Mouse (Mus musculus) limb, embryonic 11.5 days (tissue): ENCODE measurements around the gene Wwc2. TPM values are rescaled to one million over a fixed set of nuclear protein-coding genes. Genes with fewer than 3 reads are reported as not detected.
"Not testable (repeated sequence)": the region's sequence is repeated elsewhere in the genome, so short reads cannot be mapped to it uniquely, and the experiment has no call there.

Source experiments
- ATAC-seq: fragments of 200-750 bp; cut with Nextera tagmentation; 2 replicates; pipeline ENCODE4 v1.8.0; 2017; ENCODE audit warnings: low read depth; ENCODE audit not compliant: insufficient number of reproducible peaks, low FRiP score, low TSS enrichment
- DNase-seq: peaks from one replicate; pipeline ENCODE4 v3.0.0-alpha.2; 2015; ENCODE audit warnings: low spot score
- H3K27ac ChIP-seq: fragments of 300-500 bp; sonication (generic); replicated peaks from 2 replicates; pipeline ENCODE4 v1.5.1; 2014; ENCODE audit warnings: low read depth, mild to moderate bottlenecking, low read length
- H3K27me3 ChIP-seq: fragments of 300-500 bp; sonication (generic); 2 replicates; pipeline ENCODE4 v1.6.1; 2014; ENCODE audit warnings: mild to moderate bottlenecking, low read length, mixed read lengths; ENCODE audit not compliant: control insufficient read depth, insufficient read depth
- H3K36me3 ChIP-seq: fragments of 300-500 bp; sonication (generic); 2 replicates; pipeline ENCODE4 v1.6.1; 2014; ENCODE audit warnings: mild to moderate bottlenecking, low read length, moderate library complexity, mixed read lengths; ENCODE audit not compliant: control insufficient read depth, insufficient read depth
- H3K4me1 ChIP-seq: fragments of 300-500 bp; sonication (generic); 2 replicates; pipeline ENCODE4 v1.6.1; 2014; ENCODE audit warnings: low read length, mixed read lengths; ENCODE audit not compliant: control insufficient read depth, insufficient read depth
- H3K4me2 ChIP-seq: fragments of 300-500 bp; sonication (generic); 2 replicates; pipeline ENCODE4 v1.6.1; 2014; ENCODE audit warnings: low read depth, mild to moderate bottlenecking, moderate library complexity; ENCODE audit not compliant: severe bottlenecking
- H3K4me3 ChIP-seq: fragments of 300-500 bp; sonication (generic); 2 replicates; pipeline ENCODE4 v1.5.1; 2014; ENCODE audit warnings: low read depth, low read length
- H3K9ac ChIP-seq: fragments of 300-500 bp; sonication (generic); 2 replicates; pipeline ENCODE4 v1.6.1; 2014; ENCODE audit warnings: mild to moderate bottlenecking, low read length
- H3K9me3 ChIP-seq: fragments of 300-500 bp; sonication (generic); 2 replicates; pipeline ENCODE4 v1.6.1; 2016; ENCODE audit warnings: low read length; ENCODE audit not compliant: control insufficient read depth
- WGBS: fragments of 180-500 bp; shearing (Covaris S2); extraction: QIAGEN DNeasy Blood & Tissue Kit; methylation state at CpG from one replicate; pipeline ENCODE4 v1.1.7; 2014; 5-methylcytosine and 5-hydroxymethylcytosine counted together
- polyA plus RNA-seq: library from polyadenylated mRNA; unstranded; fragments of >200 nt; fragmentation: Nextera tagmentation; extraction: Ambion mirVana; gene quantifications from 2 replicates; pipeline ENCODE4 v1.2.1, GENCODE M21; 2014

Gene Wwc2
- polyA plus RNA-seq, 1 experiment from 2014 or later: 11.6 TPM

DNA sequence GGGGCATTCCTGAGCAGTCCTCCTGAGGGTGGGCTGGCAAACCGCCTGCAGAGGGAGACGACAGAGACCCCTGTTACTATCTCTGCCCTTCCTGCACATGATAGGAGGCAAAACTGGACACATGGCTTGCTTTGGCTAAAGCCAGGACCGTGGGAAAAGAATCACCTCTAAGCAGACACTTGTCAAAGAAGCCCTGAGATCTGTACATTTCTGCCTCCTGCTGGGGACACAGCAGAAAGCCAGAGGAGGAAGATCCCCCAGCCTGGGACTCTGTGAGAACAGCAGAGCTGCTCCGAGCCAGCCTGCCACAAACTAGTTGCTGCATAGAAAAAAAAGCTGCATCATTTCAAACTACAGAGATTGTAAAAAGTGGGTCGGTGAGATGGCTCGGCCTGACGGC, 147.7 kb downstream of the Wwc2 start:
- no peak for DNase-seq
- H3K36me3 ChIP-seq: peaks cover 10% of the 10 kb centered on the region

DNA sequence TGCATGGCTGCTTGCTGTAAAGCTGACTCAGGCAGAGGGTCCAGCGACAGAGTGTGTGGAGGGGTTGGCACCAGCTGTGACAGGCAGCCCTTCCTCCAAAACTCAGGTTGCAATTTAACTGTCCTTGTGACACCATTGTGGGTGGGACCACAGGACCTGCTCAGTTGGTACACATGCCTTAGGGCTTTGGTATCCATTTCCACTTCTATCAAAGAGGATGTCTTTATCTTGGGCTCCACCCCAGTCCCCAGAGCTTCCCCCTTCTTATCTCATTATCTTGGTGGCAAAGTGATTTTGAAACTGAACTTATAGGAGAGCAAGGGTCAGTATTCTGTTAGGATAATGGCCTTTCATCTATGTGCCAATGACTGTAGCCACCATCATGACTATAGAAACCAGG, 156.8 kb downstream of the Wwc2 start:
- Histone ChIP-seq H3K4me2 (no peak overlapping the region), H3K9ac (no peak overlapping the region), H3K27ac (no peak overlapping the region; the same call in 1 of the 2 replicates), H3K4me3 (no peak overlapping the region), H3K4me1 (peaks cover 7% of the 10 kb centered on the region; the same call in 1 of the 2 replicates), H3K27me3 (no peaks in the 10 kb centered on the region), H3K36me3 (no peaks in the 10 kb centered on the region), H3K9me3 (no peaks in the 10 kb centered on the region)
- WGBS: 71% methylated on average over 1 of the region's 1 CpGs
- ATAC-seq (no peak), DNase-seq (no peak)

More for the DNA sequence above, 147.7 kb downstream of the Wwc2 start:
- Histone ChIP-seq H3K4me3 (no peak overlapping the region), H3K9me3 (no peaks in the 10 kb centered on the region), H3K4me1 (0 out of 2 replicates have a peak, but pooled peaks cover 4% of the 10 kb centered on the region), H3K4me2 (no peak overlapping the region), H3K27ac (no peak overlapping the region), H3K27me3 (no peaks in the 10 kb centered on the region), H3K9ac (no peak overlapping the region)
- WGBS: 82% methylated on average over 7 of the region's 7 CpGs
- ATAC-seq: no peak

DNA sequence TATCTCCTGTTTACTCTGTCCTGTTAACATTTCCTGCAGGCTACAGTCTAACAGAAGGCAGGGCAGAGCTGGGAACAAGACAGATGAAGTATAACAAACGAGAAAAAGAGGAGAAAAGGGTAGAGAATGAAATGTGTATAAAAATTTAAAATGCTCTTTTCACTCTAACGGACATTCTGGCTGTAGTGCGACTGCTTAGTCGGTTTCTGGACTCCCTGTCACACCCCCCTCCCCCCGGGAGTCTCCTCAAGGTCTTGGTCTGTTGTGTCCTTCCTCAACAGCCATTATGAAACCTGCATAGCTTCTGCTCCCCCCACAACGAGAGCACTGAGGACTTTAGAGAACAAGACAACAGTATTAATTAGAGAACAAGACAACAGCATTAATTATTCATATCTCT, 158.1 kb downstream of the Wwc2 start:
- no peaks in the 10 kb centered on the region for H3K9me3 ChIP-seq
- DNase-seq (no peak), ATAC-seq (no peak)
- no peak overlapping the region for H3K4me3 ChIP-seq
- no peak overlapping the region for H3K27ac ChIP-seq
- peaks cover 7% of the 10 kb centered on the region; the same call in 1 of the 2 replicates for H3K4me1 ChIP-seq
- no peaks in the 10 kb centered on the region for H3K27me3 ChIP-seq
- no peak overlapping the region for H3K4me2 ChIP-seq
- H3K9ac ChIP-seq: no peak overlapping the region
- no peaks in the 10 kb centered on the region for H3K36me3 ChIP-seq
- WGBS: 83% methylated on average over 6 of the region's 6 CpGs

DNA sequence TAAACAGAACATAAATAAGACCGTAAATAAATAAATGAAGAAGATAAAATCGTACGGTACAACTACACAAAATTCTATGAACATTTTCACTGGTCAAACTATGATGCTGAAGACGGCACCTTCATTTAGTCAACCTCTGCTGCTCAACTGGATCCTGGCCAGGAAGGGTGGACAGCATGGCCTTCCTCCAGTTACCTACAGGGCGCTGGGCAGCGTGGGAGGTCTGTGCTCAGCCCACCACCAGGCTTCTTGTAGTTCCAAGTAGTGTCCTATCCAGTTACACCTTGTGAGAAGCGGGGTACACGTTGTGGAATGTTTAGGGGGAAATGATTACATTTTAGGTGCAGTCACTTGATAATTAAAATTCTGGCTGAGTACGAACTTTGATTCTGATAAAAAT, 163.8 kb downstream of the Wwc2 start:
- 86% methylated on average over 9 of the region's 9 CpGs for WGBS
- Histone ChIP-seq H3K9ac (no peak overlapping the region), H3K27ac (no peak overlapping the region), H3K36me3 (no peaks in the 10 kb centered on the region), H3K4me1 (no peaks in the 10 kb centered on the region), H3K4me3 (no peak overlapping the region), H3K9me3 (no peaks in the 10 kb centered on the region), H3K4me2 (no peak overlapping the region), H3K27me3 (no peaks in the 10 kb centered on the region)
- no peak for ATAC-seq
- no peak for DNase-seq

DNA sequence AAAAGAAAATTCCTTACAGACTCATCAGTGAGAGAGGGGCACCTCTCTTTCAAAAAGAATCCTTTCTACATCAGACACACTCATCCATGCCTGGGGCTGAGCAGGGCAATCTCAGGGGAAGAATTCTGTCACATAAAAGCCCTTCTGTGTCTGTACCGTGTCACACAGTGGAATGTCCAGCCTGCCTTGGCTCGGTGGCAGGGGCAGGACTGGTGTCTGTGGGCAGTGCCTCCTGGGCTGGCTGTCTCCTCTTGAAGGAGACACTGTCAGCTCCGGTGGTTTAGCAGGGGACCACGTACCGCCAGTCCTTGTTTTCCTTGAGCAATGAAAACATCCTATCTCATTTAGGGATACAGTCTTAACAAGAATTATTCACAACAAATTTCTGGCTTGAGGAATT, 165.1 kb downstream of the Wwc2 start:
- WGBS: 75% methylated on average over 5 of the region's 5 CpGs
- Histone ChIP-seq H3K4me2 (no peak overlapping the region), H3K27me3 (no peaks in the 10 kb centered on the region), H3K27ac (no peak overlapping the region), H3K36me3 (no peaks in the 10 kb centered on the region), H3K9me3 (no peaks in the 10 kb centered on the region), H3K9ac (no peak overlapping the region), H3K4me1 (no peaks in the 10 kb centered on the region), H3K4me3 (no peak overlapping the region)
- no peak for ATAC-seq
- no peak for DNase-seq

DNA sequence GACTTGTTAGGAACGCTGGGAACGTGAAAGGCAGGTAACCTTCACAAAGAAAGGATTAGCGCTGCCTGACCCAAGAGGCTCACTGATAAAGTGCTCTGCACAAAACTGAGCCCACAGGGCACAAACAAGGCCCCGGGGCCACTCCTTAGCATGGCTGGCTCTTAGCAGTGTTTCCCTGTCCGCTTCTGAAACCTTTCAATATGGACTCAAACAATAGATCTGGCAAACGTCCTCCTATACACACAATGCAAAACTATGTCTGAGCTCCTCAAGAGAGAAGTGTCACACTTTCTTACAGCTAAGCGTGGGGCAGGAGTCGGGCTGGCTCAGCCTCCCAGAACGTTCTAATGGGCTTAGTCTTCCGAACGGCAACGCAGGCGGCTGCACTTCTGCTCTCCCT, 166.5 kb downstream of the Wwc2 start, which contains the start of gene Cldn22:
TSS of gene Cldn22 (plus strand) at position 301 of the 400 bp plus-strand sequence.
- no peaks in the 10 kb centered on the region for H3K27me3 ChIP-seq
- no peak within 1 kb of the TSS for H3K9ac ChIP-seq
- no peaks in the 10 kb centered on the region for H3K4me1 ChIP-seq
- H3K9me3 ChIP-seq: no peaks in the 10 kb centered on the region
- H3K4me2 ChIP-seq: no peak within 1 kb of the TSS
- no peak for ATAC-seq
- 85% methylated on average over 13 of the region's 13 CpGs for WGBS
- H3K27ac ChIP-seq: no peak within 1 kb of the TSS
- no peaks in the 10 kb centered on the region for H3K36me3 ChIP-seq
- no peak within 1 kb of the TSS for H3K4me3 ChIP-seq
- DNase-seq: no peak

DNA sequence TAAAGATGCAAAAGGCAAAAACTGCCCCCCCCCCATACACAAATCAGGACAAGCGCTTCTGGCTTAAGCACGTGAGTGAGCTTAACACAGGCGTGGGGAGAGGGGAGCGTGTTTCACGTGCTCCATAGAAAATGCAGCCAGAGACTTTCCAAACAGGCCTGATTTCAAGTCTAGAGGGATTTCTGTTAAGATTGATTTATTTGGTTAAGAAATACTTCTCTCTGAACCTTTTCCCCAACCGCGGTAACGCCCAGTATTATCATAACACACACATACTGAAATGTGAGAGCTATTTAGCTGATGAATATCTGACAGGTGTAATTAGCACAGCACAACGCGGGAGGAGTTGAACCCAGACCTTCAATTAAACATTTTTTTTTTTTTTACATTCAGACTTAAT, 166.9 kb downstream of the Wwc2 start:
- no peak overlapping the region for H3K9ac ChIP-seq
- no peak overlapping the region for H3K4me3 ChIP-seq
- WGBS: 80% methylated on average over 10 of the region's 10 CpGs
- DNase-seq (no peak), ATAC-seq (no peak)
- H3K9me3 ChIP-seq: no peaks in the 10 kb centered on the region
- no peak overlapping the region for H3K4me2 ChIP-seq
- no peaks in the 10 kb centered on the region for H3K4me1 ChIP-seq
- H3K27me3 ChIP-seq: no peaks in the 10 kb centered on the region
- H3K36me3 ChIP-seq: no peaks in the 10 kb centered on the region
- H3K27ac ChIP-seq: no peak overlapping the region

DNA sequence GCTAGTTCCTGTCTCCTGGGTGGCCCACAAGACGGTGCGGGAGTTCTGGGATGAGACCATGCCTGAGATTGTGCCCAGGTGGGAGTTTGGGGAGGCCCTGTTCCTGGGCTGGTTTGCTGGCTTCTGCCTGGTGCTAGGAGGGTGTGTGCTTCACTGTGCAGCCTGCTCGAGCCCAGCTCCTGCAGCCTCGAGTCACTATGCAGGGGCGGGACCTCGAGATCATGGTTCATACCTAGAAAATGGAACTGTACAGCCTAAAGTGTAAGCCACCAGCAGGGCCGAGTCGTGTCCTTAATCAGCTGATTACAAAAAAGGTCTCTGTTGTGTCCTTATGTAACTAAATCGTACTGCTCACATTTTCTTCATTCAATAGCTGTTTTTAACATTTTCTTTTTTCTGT, 168.2 kb downstream of the Wwc2 start:
- H3K27ac ChIP-seq, DNase-seq, H3K27me3 ChIP-seq, H3K4me3 ChIP-seq, H3K4me1 ChIP-seq, ATAC-seq, H3K9me3 ChIP-seq, H3K36me3 ChIP-seq, H3K4me2 ChIP-seq, H3K9ac ChIP-seq: not testable (repeated sequence)
- WGBS: 88% methylated on average over 7 of the region's 9 CpGs

DNA sequence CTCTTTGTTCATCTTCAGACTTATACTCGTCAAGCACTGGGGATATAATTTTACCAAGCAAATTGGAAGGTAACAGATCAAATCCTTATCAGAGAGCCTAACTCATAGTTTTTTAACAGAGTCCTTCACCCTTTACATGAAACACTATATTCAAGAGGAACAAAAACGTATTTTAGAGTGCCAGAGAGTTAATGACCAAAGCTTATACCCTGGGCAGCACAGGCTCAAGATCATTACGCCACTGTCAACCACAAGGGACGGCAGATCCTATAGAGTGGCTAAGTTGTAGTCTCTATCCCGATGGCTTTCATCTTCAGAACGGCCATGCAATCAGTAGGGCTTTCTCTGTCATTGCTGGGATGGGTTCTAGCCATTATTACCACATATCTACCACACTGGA, 168.9 kb downstream of the Wwc2 start, which contains the start of gene Cldn24:
TSS of gene Cldn24 (plus strand) at position 301 of the 400 bp plus-strand sequence.
- Histone ChIP-seq H3K4me3 (no peak within 1 kb of the TSS), H3K27me3 (no peaks in the 10 kb centered on the region), H3K9me3 (no peaks in the 10 kb centered on the region), H3K36me3 (no peaks in the 10 kb centered on the region), H3K27ac (no peak within 1 kb of the TSS), H3K9ac (no peak within 1 kb of the TSS), H3K4me2 (no peak within 1 kb of the TSS), H3K4me1 (no peaks in the 10 kb centered on the region)
- 85% methylated on average over 6 of the region's 6 CpGs for WGBS
- DNase-seq (no peak), ATAC-seq (no peak)
